Comparison of ENCODE assay signal across 24 mouse cellular contexts in the genomic region with DNA sequence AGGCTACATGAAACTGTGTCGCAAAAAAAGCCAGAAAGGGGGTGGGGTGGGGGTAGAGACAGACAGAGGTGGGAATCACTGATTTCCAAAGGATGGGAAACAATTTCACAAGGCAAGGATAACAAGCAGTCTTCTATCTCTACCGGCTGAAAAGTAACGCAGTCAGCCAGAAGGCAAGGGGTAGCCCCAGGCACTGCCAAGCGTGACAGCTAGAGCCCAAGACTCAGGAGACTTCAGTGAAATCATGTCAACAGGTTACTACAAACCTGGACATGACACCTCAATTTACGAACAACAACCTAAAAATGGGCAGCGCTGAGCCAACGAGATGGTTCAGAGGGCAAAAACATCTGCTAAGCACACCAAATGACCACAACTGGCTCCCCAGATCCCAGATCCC. TPM values are rescaled to one million over a fixed set of nuclear protein-coding genes. Genes with fewer than 3 reads are reported as not detected.
DNase-seq lines count a peak whose midpoint lies in the region; ATAC-seq and TF ChIP-seq lines count a peak whose summit lies in the region.
"Had no signal": no experiment of that assay in that cellular context is flagged by ENCODE, and none has a peak within 500 bp of the region (broad histone marks: within the 10 kb centered on the region; RNA-seq: fewer than 3 reads in every experiment).

No protein-coding gene starts in this region.

- intact Hi-C loops in left cerebral cortex, postnatal 10 days (cut with DNase I): loop anchor here (10.0 kb wide), 1 partner anchor 129 kb away; no protein-coding TSS in a partner anchor

- no peak for TF ChIP-seq RAD21 in MEL (IDR thresholded peaks at IDR 0.05; ENCODE audit: low read depth, low read length)

- no peak for ATAC-seq in megakaryocyte, adult 5-6 weeks (ENCODE audit: poor library complexity, severe bottlenecking)
- peak; percentile 30 for ATAC-seq in erythroblast, adult 5-6 weeks (replicated peaks; ENCODE audit: low FRiP score, poor library complexity, severe bottlenecking)
- ATAC-seq: activated CD4-positive, CD25-positive, alpha-beta regulatory T cell, adult 4 months; CD4-positive, CD25-positive, alpha-beta regulatory T cell, adult 4 months had no signal

- peak overlapping the region; percentile 78 for H3K4me3 ChIP-seq in megakaryocyte, embryonic 14.5 days (replicated peaks)
- H3K4me3 ChIP-seq in MEL (ENCODE audit: control insufficient read depth in 1 of 2, insufficient read depth in 1 of 2, low read depth in 2 of 2, low read length in 2 of 2) (no peak overlapping the region), macrophage (ENCODE audit: inconsistent target) (no peak overlapping the region)
- H3K4me3 ChIP-seq: forebrain, embryonic 12.5 days; forebrain, embryonic 15.5 days; heart, adult 2 months; heart, embryonic 10.5 days; heart, embryonic 13.5 days; hindbrain, embryonic 12.5 days; hindbrain, embryonic 15.5 days; intestine, embryonic 15.5 days had no signal

- peaks cover 23% of the 10 kb centered on the region for H3K9me3 ChIP-seq in megakaryocyte, embryonic 14.5 days
- no peaks in the 10 kb centered on the region for H3K9me3 ChIP-seq in MEL (replicated peaks; ENCODE audit: insufficient read depth, low read length)
- H3K9me3 ChIP-seq: forebrain, embryonic 15.5 days; heart, embryonic 10.5 days; heart, embryonic 13.5 days; hindbrain, embryonic 12.5 days; hindbrain, embryonic 15.5 days; intestine, embryonic 15.5 days had no signal

- H3K27me3 ChIP-seq in megakaryocyte, embryonic 14.5 days (replicated peaks): no peaks in the 10 kb centered on the region
- no peaks in the 10 kb centered on the region for H3K27me3 ChIP-seq in MEL (ENCODE audit: control insufficient read depth in 1 of 2, insufficient read depth in 2 of 2, low read length in 2 of 2)
- H3K27me3 ChIP-seq: forebrain, embryonic 12.5 days; forebrain, embryonic 15.5 days; heart, embryonic 13.5 days; hindbrain, embryonic 12.5 days; hindbrain, embryonic 15.5 days; intestine, embryonic 15.5 days had no signal

- WGBS in macrophage (ENCODE audit: missing documents): 94% methylated on average over 7 of the region's 7 CpGs

- H3K4me1 ChIP-seq in megakaryocyte, embryonic 14.5 days: peaks cover 75% of the 10 kb centered on the region
- H3K4me1 ChIP-seq in MEL (ENCODE audit: control insufficient read depth in 1 of 2, insufficient read depth in 2 of 2, low read length in 2 of 2): no peaks in the 10 kb centered on the region

- no peak for TF ChIP-seq EP300 in MEL (IDR thresholded peaks at IDR 0.05; ENCODE audit: low read depth in 1 of 2, low read length in 2 of 2)

- no peak for TF ChIP-seq CTCF in MEL (IDR thresholded peaks at IDR 0.05 in 2 of 3, conservative IDR thresholded peaks at IDR 0.05 in 1 of 3; ENCODE audit: control insufficient read depth in 1 of 3, insufficient read depth in 1 of 3, low read depth in 2 of 3, low read length in 3 of 3, poor library complexity in 1 of 3, severe bottlenecking in 1 of 3)

- TF ChIP-seq POLR2A in MEL (IDR thresholded peaks at IDR 0.05; ENCODE audit: control insufficient read depth in 1 of 2, insufficient read depth in 1 of 2, low read depth in 1 of 2, low read length in 2 of 2, poor library complexity in 1 of 2): no peak

- no peaks in the 10 kb centered on the region for H3K79me2 ChIP-seq in MEL (ENCODE audit: control insufficient read depth, insufficient read depth, low read length, poor library complexity)
- H3K79me2 ChIP-seq in macrophage (ENCODE audit: inconsistent target): peaks cover 43% of the 10 kb centered on the region

- peaks cover 55% of the 10 kb centered on the region for H3K36me3 ChIP-seq in megakaryocyte, embryonic 14.5 days (replicated peaks; ENCODE audit: low read length)
- H3K36me3 ChIP-seq in MEL (ENCODE audit: control insufficient read depth in 1 of 2, insufficient read depth in 2 of 2, low read length in 2 of 2): no peaks in the 10 kb centered on the region
- no peaks in the 10 kb centered on the region for H3K36me3 ChIP-seq in macrophage (ENCODE audit: inconsistent target)
- H3K36me3 ChIP-seq: intestine, embryonic 15.5 days had no signal

- H3K9ac ChIP-seq in MEL (ENCODE audit: control insufficient read depth, low read depth, low read length, poor library complexity, severe bottlenecking): no peak overlapping the region
- H3K9ac ChIP-seq: forebrain, embryonic 12.5 days; forebrain, embryonic 15.5 days; heart, embryonic 13.5 days; hindbrain, embryonic 12.5 days; hindbrain, embryonic 15.5 days; intestine, embryonic 15.5 days had no signal

- DNase-seq in MEL (ENCODE audit: low read depth, low spot score): peak; percentile 51
- DNase-seq in cerebellum, postnatal 25 days: no peak
- no peak for DNase-seq in left cerebral cortex, postnatal 10 days (ENCODE audit: extremely low spot score in 1 of 2, low spot score in 2 of 2)
- DNase-seq: adrenal gland, adult 8-10 months; adrenal gland, postnatal 25 days; cerebellum, adult 11-12 months; cerebellum, adult 8-10 months; cerebellum, postnatal 10 days; gastrocnemius, postnatal 14 days; heart, adult 2 months; heart, postnatal 14 days had no signal

- no peak overlapping the region for H3K27ac ChIP-seq in MEL (ENCODE audit: control insufficient read depth, low read depth, low read length)
- H3K27ac ChIP-seq in macrophage: peak overlapping the region; percentile 61
- H3K27ac ChIP-seq: forebrain, embryonic 12.5 days; heart, adult 2 months; heart, embryonic 10.5 days; heart, embryonic 13.5 days; hindbrain, embryonic 15.5 days; intestine, embryonic 15.5 days had no signal

TF ChIP-seq in MEL, 35 proteins besides CTCF, POLR2A, EP300 and RAD21:
- TF ChIP-seq KAT2A (conservative IDR thresholded peaks at IDR 0.05; ENCODE audit: low read depth, low read length) (no peak), ELF1 (IDR thresholded peaks at IDR 0.05; ENCODE audit: low read depth, low read length) (no peak), USF2 (IDR thresholded peaks at IDR 0.05; ENCODE audit: borderline replicate concordance in 1 of 2, insufficient read depth in 1 of 2, low read depth in 1 of 2, low read length in 2 of 2) (no peak), MAFK (IDR thresholded peaks at IDR 0.05; ENCODE audit: borderline replicate concordance, low read depth, low read length) (no peak), MYB (IDR thresholded peaks at IDR 0.05; ENCODE audit: low read depth, low read length) (no peak), MYC (IDR thresholded peaks at IDR 0.05; ENCODE audit: low read depth, low read length) (no peak), SIN3A (IDR thresholded peaks at IDR 0.05; ENCODE audit: low read length) (no peak), POLR2AphosphoS5 (IDR thresholded peaks at IDR 0.05; ENCODE audit: borderline replicate concordance, low read depth, low read length) (no peak), CHD1 (IDR thresholded peaks at IDR 0.05; ENCODE audit: low read depth, low read length) (no peak), NELFE (IDR thresholded peaks at IDR 0.05; ENCODE audit: low read depth, low read length) (no peak), ZNF384 (IDR thresholded peaks at IDR 0.05; ENCODE audit: low read depth, low read length) (no peak), CHD2 (IDR thresholded peaks at IDR 0.05; ENCODE audit: low read length) (no peak), ZKSCAN1 (IDR thresholded peaks at IDR 0.05; ENCODE audit: low read depth, low read length) (no peak), GATA1 (IDR thresholded peaks at IDR 0.05; ENCODE audit: low read depth, low read length) (no peak)
TF ChIP-seq in MEL: peak in this region for 0.

RNA-seq across cellular contexts. Expression of gene Panx1, which starts 9.3 kb away (rescaled TPM):
- 13.0 and 18.4 TPM in 2 replicates for polyA plus RNA-seq in megakaryocyte, embryonic 14.5 days (2012; ENCODE audit: insufficient read depth, low replicate concordance)
- 13.9 and 15.1 TPM in 2 replicates for total RNA-seq in megakaryocyte, adult 5-6 weeks (2015)
- total RNA-seq in megakaryocyte, adult 5-6 weeks (2017): 10.2 and 11.5 TPM in 2 replicates
- 10.6 and 12.5 TPM in 2 replicates for total RNA-seq in MEL (2012; rRNA removed)
- 10 to 100 TPM in 1 of 2 experiments, not detected in 1; 20.3 TPM for polyA plus RNA-seq in MEL (2012; ENCODE audit: insufficient read depth in 1 of 2, insufficient read length in 2 of 2, low read depth in 1 of 2, low replicate concordance in 2 of 2, missing spikeins in 1 of 2)
- total RNA-seq in erythroblast, adult 5-6 weeks (2015; ENCODE audit: low replicate concordance): 0.42 and 0.77 TPM in 2 replicates
- total RNA-seq in erythroblast, adult 5-6 weeks (2017; ENCODE audit: low replicate concordance): 0.42 and 1.3 TPM in 2 replicates
- total RNA-seq in macrophage (2018; cell fraction: chromatin; rRNA removed): 10 to 100 TPM in 6 of 26 experiments, 1 to 10 TPM in 19, under 1 TPM in 1; 0.73 to 18.3 (median 5.8) TPM
- total RNA-seq in macrophage (2018; cell fraction: cytosol; rRNA removed): 10 to 100 TPM in 24 of 26 experiments, 1 to 10 TPM in 2; 9.7 to 27.2 (median 14.5) TPM
- total RNA-seq in macrophage (2018; cell fraction: nucleus; rRNA removed): 10 to 100 TPM in 11 of 26 experiments, 1 to 10 TPM in 15; 4.5 to 20.9 (median 9.1) TPM
- 16.0 to 28.2 TPM (median 27.1 TPM) in 3 replicates for polyA plus RNA-seq in macrophage (2018)
- 10 to 100 TPM; 63.5 to 70.4 TPM for total RNA-seq in left cerebral cortex, postnatal 10 days (2021)
